Mouse (Mus musculus) G1E (cell line): ENCODE measurements around the gene Ptgir.

Source experiments
- CTCF ChIP-seq: IDR thresholded peaks from 2 replicates; pipeline ENCODE4 v1.5.1; 2012; ENCODE audit warnings: low read depth, low read length, inconsistent platforms, mixed read lengths
- GATA1 ChIP-seq: IDR thresholded peaks from 2 replicates; pipeline ENCODE4 v1.6.1; 2012; ENCODE audit warnings: borderline replicate concordance, low read length, inconsistent platforms, mixed read lengths
- GATA2 ChIP-seq: IDR thresholded peaks from 2 replicates; pipeline ENCODE4 v1.6.1; 2012; ENCODE audit warnings: low read depth, low read length, inconsistent platforms, borderline replicate concordance
- POLR2AphosphoS5 ChIP-seq: IDR thresholded peaks from 2 replicates; pipeline ENCODE4 v1.6.1; 2012; ENCODE audit warnings: low read depth, low read length, inconsistent platforms; ENCODE audit not compliant: insufficient replicate concordance
- TAL1 ChIP-seq: conservative IDR thresholded peaks from 2 replicates; pipeline ENCODE4 v1.6.1; 2012; ENCODE audit warnings: low read depth, low read length, inconsistent platforms, mixed read lengths

GRCm38 (mm10) chr7:16859902-16860651 lies 46.2 kb upstream of the Ptgir start:
- TF ChIP-seq CTCF (peak; percentile 75), GATA1 (no peak), TAL1 (no peak), POLR2AphosphoS5 (no peak), GATA2 (no peak)
